Mouse (Mus musculus) limb, embryonic 13.5 days (tissue): Measurements from ENCODE around the gene Prss35. TPM values are rescaled to one million over a fixed set of nuclear protein-coding genes. Genes with fewer than 3 reads are reported as not detected.

Experiments
- ATAC-seq: fragments of 200-750 bp; cut with Nextera tagmentation; 2 replicates; pipeline ENCODE4 v1.8.0; 2017; ENCODE audit warnings: low read depth, moderate number of reproducible peaks, moderate TSS enrichment; ENCODE audit not compliant: low FRiP score
- H3K27ac ChIP-seq: fragments of 300-500 bp; sonication (generic); 2 replicates; pipeline ENCODE4 v1.5.1; 2015; ENCODE audit warnings: inconsistent platforms, mild to moderate bottlenecking, moderate library complexity
- H3K27me3 ChIP-seq: fragments of 300-500 bp; sonication (generic); 2 replicates; pipeline ENCODE4 v1.6.1; 2015; ENCODE audit warnings: mild to moderate bottlenecking, inconsistent platforms
- H3K36me3 ChIP-seq: fragments of 300-500 bp; sonication (generic); 2 replicates; pipeline ENCODE4 v1.6.1; 2015; ENCODE audit warnings: inconsistent platforms, mild to moderate bottlenecking, moderate library complexity
- H3K4me1 ChIP-seq: fragments of 300-500 bp; sonication (generic); 2 replicates; pipeline ENCODE4 v1.6.1; 2015; ENCODE audit warnings: inconsistent platforms
- H3K4me2 ChIP-seq: fragments of 300-500 bp; sonication (generic); replicated peaks from 2 replicates; pipeline ENCODE4 v1.6.1; 2015; ENCODE audit warnings: inconsistent platforms, mild to moderate bottlenecking, moderate library complexity
- H3K4me3 ChIP-seq: fragments of 300-500 bp; sonication (generic); 2 replicates; pipeline ENCODE4 v1.5.1; 2015; ENCODE audit warnings: moderate library complexity, mild to moderate bottlenecking, inconsistent platforms
- H3K9ac ChIP-seq: fragments of 300-500 bp; sonication (generic); 2 replicates; pipeline ENCODE4 v1.6.1; 2015; ENCODE audit warnings: mild to moderate bottlenecking, inconsistent platforms
- H3K9me3 ChIP-seq: fragments of 300-500 bp; sonication (generic); 2 replicates; pipeline ENCODE4 v1.6.1; 2016; ENCODE audit warnings: inconsistent platforms
- WGBS: fragments of 180-500 bp; shearing (Covaris S2); methylation state at CpG from one replicate; pipeline ENCODE4 v1.1.7; 2015; 5-methylcytosine and 5-hydroxymethylcytosine counted together
- polyA plus RNA-seq: library from polyadenylated mRNA; unstranded; fragments of >200 nt; fragmentation: Nextera tagmentation; extraction: Ambion mirVana; gene quantifications from 2 replicates; pipeline ENCODE4 v1.2.1, GENCODE M21; 2015

The Prss35 gene
- polyA plus RNA-seq, 1 experiment from 2014 or later = 51.6 TPM

GRCm38 (mm10) chr9:86714089-86714488 is 29.4 kb upstream of the Prss35 start:
- Histone ChIP-seq H3K4me3 (no peak overlapping the region), H3K9me3 (no peaks in the 10 kb centered on the region), H3K4me2 (no peak overlapping the region), H3K27ac (no peak overlapping the region), H3K4me1 (peaks cover 4% of the 10 kb centered on the region; the same call in 1 of the 2 replicates), H3K27me3 (no peaks in the 10 kb centered on the region), H3K36me3 (no peaks in the 10 kb centered on the region), H3K9ac (no peak overlapping the region)
- ATAC-seq = no peak
- 91% methylated on average over 3 of the region's 3 CpGs for whole genome bisulfite sequencing

- H3K9ac ChIP-seq = no peak overlapping the region
- 65% methylated on average over 2 of the region's 2 CpGs for WGBS
- H3K4me3 ChIP-seq = no peak overlapping the region
- ATAC-seq = no peak
- no peak overlapping the region for H3K27ac ChIP-seq
- no peaks in the 10 kb centered on the region for H3K27me3 ChIP-seq
- H3K4me2 ChIP-seq = no peak overlapping the region
- H3K9me3 ChIP-seq = no peaks in the 10 kb centered on the region
- no peaks in the 10 kb centered on the region for H3K4me1 ChIP-seq
- H3K36me3 ChIP-seq = no peaks in the 10 kb centered on the region
These were observed 26.9 kb upstream of the Prss35 start for GRCm38 (mm10) chr9:86716540-86716939.

- Histone ChIP-seq H3K27me3 (no peaks in the 10 kb centered on the region), H3K4me2 (no peak overlapping the region), H3K36me3 (no peaks in the 10 kb centered on the region), H3K4me3 (no peak overlapping the region), H3K9me3 (no peaks in the 10 kb centered on the region), H3K27ac (no peak overlapping the region), H3K4me1 (no peaks in the 10 kb centered on the region), H3K9ac (no peak overlapping the region)
- no peak for ATAC-seq
- WGBS = 82% methylated on average over 5 of the region's 5 CpGs
These were observed 26.3 kb upstream of the Prss35 start for GRCm38 (mm10) chr9:86717119-86717518.

- WGBS = 89% methylated on average over 5 of the region's 5 CpGs
- H3K4me3 ChIP-seq = no peak overlapping the region
- H3K36me3 ChIP-seq = no peaks in the 10 kb centered on the region
- no peaks in the 10 kb centered on the region for H3K9me3 ChIP-seq
- no peak overlapping the region for H3K27ac ChIP-seq
- H3K4me1 ChIP-seq = no peaks in the 10 kb centered on the region
- H3K9ac ChIP-seq = no peak overlapping the region
- ATAC-seq = no peak
- no peak overlapping the region for H3K4me2 ChIP-seq
- no peaks in the 10 kb centered on the region for H3K27me3 ChIP-seq
These were observed 23.2 kb upstream of the Prss35 start for GRCm38 (mm10) chr9:86720227-86720626.

GRCm38 (mm10) chr9:86720794-86721193 is 22.7 kb upstream of the Prss35 start:
- H3K4me1 ChIP-seq = peaks cover 3% of the 10 kb centered on the region; the same call in 1 of the 2 replicates
- H3K27ac ChIP-seq = no peak overlapping the region
- WGBS = 74% methylated on average over 2 of the region's 2 CpGs
- H3K9ac ChIP-seq = no peak overlapping the region
- no peak for ATAC-seq
- no peaks in the 10 kb centered on the region for H3K9me3 ChIP-seq
- no peak overlapping the region for H3K4me2 ChIP-seq
- H3K36me3 ChIP-seq = no peaks in the 10 kb centered on the region
- H3K4me3 ChIP-seq = no peak overlapping the region
- no peaks in the 10 kb centered on the region for H3K27me3 ChIP-seq

GRCm38 (mm10) chr9:86725066-86725465 is 18.4 kb upstream of the Prss35 start:
- no peaks in the 10 kb centered on the region for H3K27me3 ChIP-seq
- H3K4me2 ChIP-seq = no peak overlapping the region
- no peaks in the 10 kb centered on the region for H3K36me3 ChIP-seq
- no peak overlapping the region for H3K9ac ChIP-seq
- H3K9me3 ChIP-seq = no peaks in the 10 kb centered on the region
- H3K27ac ChIP-seq = peak overlapping the region; percentile 0; the same call in 1 of the 2 replicates
- H3K4me3 ChIP-seq = no peak overlapping the region
- 85% methylated on average over 4 of the region's 4 CpGs for WGBS
- H3K4me1 ChIP-seq = peaks cover 12% of the 10 kb centered on the region; the same call in 1 of the 2 replicates
- no peak for ATAC-seq

GRCm38 (mm10) chr9:86725604-86726380 is 17.7 kb upstream of the Prss35 start:
- H3K4me3 ChIP-seq = no peak overlapping the region
- H3K36me3 ChIP-seq = no peaks in the 10 kb centered on the region
- H3K9ac ChIP-seq = no peak overlapping the region
- H3K9me3 ChIP-seq = no peaks in the 10 kb centered on the region
- peak overlapping the region; percentile 0; the same call in 1 of the 2 replicates for H3K27ac ChIP-seq
- peaks cover 12% of the 10 kb centered on the region; the same call in 1 of the 2 replicates for H3K4me1 ChIP-seq
- no peaks in the 10 kb centered on the region for H3K27me3 ChIP-seq
- WGBS = 38% methylated on average over 7 of the region's 7 CpGs
- no peak overlapping the region for H3K4me2 ChIP-seq
- ATAC-seq = no peak

GRCm38 (mm10) chr9:86726381-86726720 is 17.1 kb upstream of the Prss35 start:
- no peak for ATAC-seq
- H3K27ac ChIP-seq = no peak overlapping the region
- 90% methylated on average over 5 of the region's 5 CpGs for WGBS
- no peak overlapping the region for H3K4me3 ChIP-seq
- no peaks in the 10 kb centered on the region for H3K27me3 ChIP-seq
- peaks cover 12% of the 10 kb centered on the region; the same call in 1 of the 2 replicates for H3K4me1 ChIP-seq
- H3K9me3 ChIP-seq = no peaks in the 10 kb centered on the region
- H3K4me2 ChIP-seq = no peak overlapping the region
- H3K9ac ChIP-seq = no peak overlapping the region
- H3K36me3 ChIP-seq = no peaks in the 10 kb centered on the region

GRCm38 (mm10) chr9:86728214-86728814 is 15.1 kb upstream of the Prss35 start:
- H3K27me3 ChIP-seq = no peaks in the 10 kb centered on the region
- no peak overlapping the region for H3K4me3 ChIP-seq
- H3K27ac ChIP-seq = no peak overlapping the region
- no peak for ATAC-seq
- no peak overlapping the region for H3K9ac ChIP-seq
- no peak overlapping the region for H3K4me2 ChIP-seq
- H3K9me3 ChIP-seq = no peaks in the 10 kb centered on the region
- H3K4me1 ChIP-seq = peaks cover 12% of the 10 kb centered on the region; the same call in 1 of the 2 replicates
- 81% methylated on average over 10 of the region's 10 CpGs for WGBS
- H3K36me3 ChIP-seq = no peaks in the 10 kb centered on the region

GRCm38 (mm10) chr9:86729084-86729483 is 14.4 kb upstream of the Prss35 start:
- no peak overlapping the region for H3K27ac ChIP-seq
- no peaks in the 10 kb centered on the region for H3K9me3 ChIP-seq
- no peak overlapping the region for H3K9ac ChIP-seq
- WGBS = 70% methylated on average over 1 of the region's 1 CpGs
- no peak for ATAC-seq
- peaks cover 12% of the 10 kb centered on the region; the same call in 1 of the 2 replicates for H3K4me1 ChIP-seq
- H3K27me3 ChIP-seq = no peaks in the 10 kb centered on the region
- no peak overlapping the region for H3K4me3 ChIP-seq
- H3K36me3 ChIP-seq = no peaks in the 10 kb centered on the region
- H3K4me2 ChIP-seq = no peak overlapping the region

- Histone ChIP-seq H3K4me1 (peaks cover 12% of the 10 kb centered on the region; the same call in 1 of the 2 replicates), H3K9me3 (no peaks in the 10 kb centered on the region), H3K36me3 (no peaks in the 10 kb centered on the region), H3K4me2 (no peak overlapping the region), H3K27me3 (no peaks in the 10 kb centered on the region), H3K4me3 (no peak overlapping the region), H3K9ac (no peak overlapping the region), H3K27ac (no peak overlapping the region)
- ATAC-seq = no peak
- 94% methylated on average over 3 of the region's 3 CpGs for WGBS
These were observed 13.6 kb upstream of the Prss35 start for GRCm38 (mm10) chr9:86729811-86730210.

GRCm38 (mm10) chr9:86734357-86734756 is 9.1 kb upstream of the Prss35 start:
- no peak overlapping the region for H3K9ac ChIP-seq
- H3K4me1 ChIP-seq = no peaks in the 10 kb centered on the region
- H3K9me3 ChIP-seq = no peaks in the 10 kb centered on the region
- no peaks in the 10 kb centered on the region for H3K36me3 ChIP-seq
- no peak overlapping the region for H3K4me2 ChIP-seq
- no peak overlapping the region for H3K4me3 ChIP-seq
- no peaks in the 10 kb centered on the region for H3K27me3 ChIP-seq
- no peak for ATAC-seq
- no peak overlapping the region for H3K27ac ChIP-seq
